Mouse (Mus musculus): Measurements from ENCODE around the gene Pwp1. TPM values are rescaled to one million over a fixed set of nuclear protein-coding genes. Genes with fewer than 3 reads are reported as not detected.

The Pwp1 gene
- polyA plus RNA-seq, 1 experiment from 2014 or later: 20.1 TPM

DNA sequence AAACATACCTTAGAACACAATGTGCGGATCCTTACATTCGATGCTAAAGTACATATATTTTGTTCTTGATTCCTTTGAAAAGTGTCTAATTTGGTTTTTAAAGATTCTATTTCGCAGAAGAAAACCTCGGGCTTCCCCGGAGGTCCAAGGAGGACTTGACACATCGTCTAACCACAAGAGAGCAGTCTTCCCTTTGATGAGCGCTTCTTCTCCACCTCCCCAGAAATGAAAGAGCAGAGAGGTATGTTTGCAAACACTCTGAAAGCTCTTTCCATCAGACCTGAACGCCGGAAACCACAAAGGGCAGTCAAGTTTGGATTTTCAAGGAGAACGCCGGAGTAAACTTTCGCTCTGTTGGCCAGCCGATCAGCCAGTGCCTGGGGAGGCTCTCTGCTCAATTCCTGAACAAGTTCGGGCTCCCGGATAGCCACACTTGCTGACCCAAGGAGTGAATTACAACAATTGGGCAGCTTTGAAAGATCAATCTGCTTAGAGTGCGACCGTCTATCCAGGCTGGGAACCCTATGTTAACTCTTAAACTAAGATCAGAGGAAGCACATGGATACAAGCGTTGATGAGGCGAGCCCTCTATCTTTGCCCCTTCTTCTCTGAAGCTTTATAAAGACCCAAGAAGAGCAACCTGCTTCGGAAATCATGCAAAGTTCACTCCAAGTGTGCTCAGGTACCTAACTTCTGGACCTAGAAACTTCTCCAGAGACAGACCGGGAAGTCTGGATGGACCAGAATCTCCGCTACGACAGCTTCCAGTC, 98.6 kb downstream of the Pwp1 start, which contains the start of gene Ascl4:
TSS of gene Ascl4 (plus strand) at position 6 of the 770 bp plus-strand sequence.
- ATAC-seq: no peak
- Histone ChIP-seq H3K4me1 (replicated peaks; ENCODE audit: control insufficient read depth, insufficient read depth, low read length) (0 out of 2 replicates have a peak, but pooled peaks cover 3% of the 10 kb centered on the region), H3K27me3 (replicated peaks; ENCODE audit: control insufficient read depth, insufficient read depth, low read length) (peaks cover 12% of the 10 kb centered on the region), H3K9me3 (ENCODE audit: control insufficient read depth) (no peaks in the 10 kb centered on the region), H3K4me2 (replicated peaks; ENCODE audit: low read depth) (peak within 1 kb of the TSS; percentile 95), H3K36me3 (ENCODE audit: control insufficient read depth, insufficient read depth) (no peaks in the 10 kb centered on the region), H3K27ac (ENCODE audit: low read depth, low read length) (no peak within 1 kb of the TSS), H3K9ac (ENCODE audit: low read depth, low read length) (no peak within 1 kb of the TSS), H3K4me3 (ENCODE audit: low read depth, low read length) (peak within 1 kb of the TSS; percentile 56)
- TF ChIP-seq CTCF (IDR thresholded peaks at IDR 0.05; ENCODE audit: low read depth): peak; percentile 26; the same call in 1 of the 2 replicates
- 1% methylated on average over 23 of the region's 23 CpGs for WGBS

DNA sequence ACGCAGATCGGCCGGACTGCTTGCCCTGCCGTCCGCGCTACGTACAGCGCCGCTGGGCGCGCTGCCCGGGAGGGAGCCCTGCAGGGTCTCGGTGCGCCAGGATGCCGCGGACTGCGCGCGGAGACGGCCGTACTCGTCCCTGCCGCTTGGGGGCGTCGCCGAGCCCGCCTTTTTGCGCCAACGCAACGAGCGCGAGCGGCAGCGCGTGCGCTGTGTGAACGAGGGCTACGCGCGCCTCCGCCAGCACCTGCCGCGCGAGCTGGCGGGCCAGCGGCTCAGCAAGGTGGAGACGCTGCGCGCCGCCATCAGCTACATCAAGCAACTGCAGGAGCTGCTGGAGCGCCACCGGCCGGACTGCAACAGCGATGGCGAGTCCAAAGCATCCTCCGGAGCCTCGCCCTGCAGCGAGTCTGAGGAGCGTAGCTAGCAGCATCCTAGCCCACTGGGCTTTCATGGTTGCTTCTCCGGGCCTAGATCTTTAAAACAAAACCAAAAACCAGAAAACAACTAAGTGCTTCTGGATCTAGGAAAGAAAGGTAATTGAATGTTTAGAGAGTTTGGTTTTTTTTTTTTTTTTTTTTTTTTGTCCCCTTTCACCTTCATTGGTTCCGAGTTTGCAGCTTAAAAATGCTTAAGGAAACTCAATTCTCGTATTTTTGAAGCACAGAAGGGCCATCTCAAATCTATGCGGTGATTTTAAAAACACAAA, 99.4 kb downstream of the Pwp1 start:
- H3K9me3 ChIP-seq (ENCODE audit: control insufficient read depth): no peaks in the 10 kb centered on the region
- no peaks in the 10 kb centered on the region for H3K36me3 ChIP-seq (ENCODE audit: control insufficient read depth, insufficient read depth)
- 0 out of 2 replicates have a peak overlapping the region, but pooled peaks have one; percentile 31 for H3K9ac ChIP-seq (ENCODE audit: low read depth, low read length)
- ATAC-seq: peak; percentile 89
- peak overlapping the region; percentile 95 for H3K4me2 ChIP-seq (replicated peaks; ENCODE audit: low read depth)
- WGBS: 1% methylated on average over 63 of the region's 63 CpGs
- peak overlapping the region; percentile 56 for H3K4me3 ChIP-seq (ENCODE audit: low read depth, low read length)
- 0 out of 2 replicates have a peak, but pooled peaks cover 3% of the 10 kb centered on the region for H3K4me1 ChIP-seq (replicated peaks; ENCODE audit: control insufficient read depth, insufficient read depth, low read length)
- peak; percentile 76 for TF ChIP-seq CTCF (IDR thresholded peaks at IDR 0.05; ENCODE audit: low read depth)
- H3K27me3 ChIP-seq (replicated peaks; ENCODE audit: control insufficient read depth, insufficient read depth, low read length): peaks cover 12% of the 10 kb centered on the region
- H3K27ac ChIP-seq (ENCODE audit: low read depth, low read length): no peak overlapping the region

DNA sequence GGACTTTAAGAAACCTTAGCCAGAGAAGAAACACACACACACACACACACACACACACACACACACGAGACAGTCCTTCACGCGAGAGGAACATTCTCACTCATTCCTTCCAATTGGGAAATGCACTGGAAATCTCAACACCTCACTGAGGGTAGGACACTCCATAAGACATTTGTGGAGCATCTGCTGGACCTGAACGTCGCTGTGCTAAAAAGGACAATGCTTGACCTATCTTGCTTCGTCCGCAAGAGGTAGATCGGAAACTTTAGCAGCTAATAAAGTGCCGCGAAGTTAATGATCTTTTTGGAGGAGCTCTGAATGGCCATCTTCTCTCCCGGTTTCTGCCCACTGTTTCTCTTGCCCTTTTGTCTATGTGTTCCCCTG, 99.9 kb downstream of the Pwp1 start:
- Histone ChIP-seq H3K9me3 (ENCODE audit: control insufficient read depth) (no peaks in the 10 kb centered on the region), H3K4me1 (replicated peaks; ENCODE audit: control insufficient read depth, insufficient read depth, low read length) (0 out of 2 replicates have a peak, but pooled peaks cover 3% of the 10 kb centered on the region), H3K4me3 (ENCODE audit: low read depth, low read length) (no peak overlapping the region), H3K36me3 (ENCODE audit: control insufficient read depth, insufficient read depth) (no peaks in the 10 kb centered on the region), H3K27ac (ENCODE audit: low read depth, low read length) (no peak overlapping the region), H3K4me2 (replicated peaks; ENCODE audit: low read depth) (peak overlapping the region; percentile 95), H3K27me3 (replicated peaks; ENCODE audit: control insufficient read depth, insufficient read depth, low read length) (peaks cover 12% of the 10 kb centered on the region), H3K9ac (ENCODE audit: low read depth, low read length) (no peak overlapping the region)
- no peak for TF ChIP-seq CTCF (IDR thresholded peaks at IDR 0.05; ENCODE audit: low read depth)
- ATAC-seq: no peak
- 50% methylated on average over 11 of the region's 11 CpGs for WGBS

DNA sequence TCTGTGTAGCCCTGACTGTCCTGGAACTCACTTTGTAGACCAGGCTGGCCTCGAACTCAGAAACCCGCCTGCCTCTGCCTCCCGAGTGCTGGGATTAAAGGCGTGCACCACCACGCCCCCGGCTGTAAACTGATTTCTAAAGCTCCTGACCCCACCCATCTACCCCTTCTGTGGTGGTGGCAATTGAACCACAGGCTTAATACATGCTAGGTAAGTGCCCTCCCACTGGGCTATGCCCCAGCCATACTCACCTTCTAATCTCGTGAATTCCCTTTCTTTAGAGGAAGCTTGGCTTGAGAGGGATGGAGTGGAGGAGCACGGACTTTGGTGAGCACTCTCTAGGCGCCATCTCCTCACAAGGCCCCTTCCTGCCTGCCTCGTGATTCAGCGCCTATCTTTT, 100.7 kb downstream of the Pwp1 start:
- no peak for ATAC-seq
- no peak overlapping the region for H3K27ac ChIP-seq (ENCODE audit: low read depth, low read length)
- no peaks in the 10 kb centered on the region for H3K9me3 ChIP-seq (ENCODE audit: control insufficient read depth)
- no peak overlapping the region for H3K9ac ChIP-seq (ENCODE audit: low read depth, low read length)
- no peak overlapping the region for H3K4me3 ChIP-seq (ENCODE audit: low read depth, low read length)
- H3K36me3 ChIP-seq (ENCODE audit: control insufficient read depth, insufficient read depth): no peaks in the 10 kb centered on the region
- H3K4me1 ChIP-seq (replicated peaks; ENCODE audit: control insufficient read depth, insufficient read depth, low read length): 0 out of 2 replicates have a peak, but pooled peaks cover 3% of the 10 kb centered on the region
- H3K4me2 ChIP-seq (replicated peaks; ENCODE audit: low read depth): no peak overlapping the region
- TF ChIP-seq CTCF (IDR thresholded peaks at IDR 0.05; ENCODE audit: low read depth): no peak
- H3K27me3 ChIP-seq (replicated peaks; ENCODE audit: control insufficient read depth, insufficient read depth, low read length): peaks cover 12% of the 10 kb centered on the region
- 88% methylated on average over 9 of the region's 11 CpGs for WGBS

DNA sequence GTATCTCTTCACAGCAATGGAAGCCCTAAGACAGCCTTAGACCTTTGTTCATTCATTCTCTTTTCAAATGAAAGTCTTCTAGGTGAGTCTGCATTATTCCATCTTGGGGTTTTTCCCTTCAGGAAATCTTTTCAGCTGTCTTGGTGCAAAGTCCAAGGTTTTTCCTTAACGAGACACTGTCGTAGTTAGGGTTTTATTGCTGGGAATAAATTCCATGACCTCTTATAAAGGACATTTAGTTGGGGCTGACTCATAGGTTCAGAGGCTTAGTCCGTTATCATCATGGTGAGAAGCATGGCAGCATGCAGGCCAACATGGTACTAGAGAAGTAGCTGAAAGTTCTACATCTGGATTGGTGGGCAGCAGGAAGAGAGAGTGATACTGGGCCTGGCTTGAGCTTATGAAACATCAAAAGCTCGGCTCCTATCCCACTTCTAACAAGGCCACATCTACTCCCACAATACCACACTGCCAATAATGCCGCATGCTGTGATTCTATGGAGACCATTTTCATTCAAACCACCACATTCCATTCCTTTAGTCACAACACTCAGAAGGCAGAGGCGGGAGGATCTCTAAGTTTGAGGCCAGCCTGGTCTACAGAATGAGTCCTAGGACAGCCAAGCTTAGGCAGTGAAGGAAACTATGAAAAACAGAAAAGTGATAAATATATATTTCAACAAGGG, 107.1 kb downstream of the Pwp1 start:
- no peaks in the 10 kb centered on the region for H3K27me3 ChIP-seq (replicated peaks; ENCODE audit: control insufficient read depth, insufficient read depth, low read length)
- no peaks in the 10 kb centered on the region for H3K4me1 ChIP-seq (replicated peaks; ENCODE audit: control insufficient read depth, insufficient read depth, low read length)
- H3K9ac ChIP-seq (ENCODE audit: low read depth, low read length): no peak overlapping the region
- 0 out of 2 replicates have a peak, but pooled peaks cover 2% of the 10 kb centered on the region for H3K9me3 ChIP-seq (ENCODE audit: control insufficient read depth)
- TF ChIP-seq CTCF (IDR thresholded peaks at IDR 0.05; ENCODE audit: low read depth): no peak
- no peak overlapping the region for H3K4me3 ChIP-seq (ENCODE audit: low read depth, low read length)
- peaks cover 53% of the 10 kb centered on the region for H3K36me3 ChIP-seq (ENCODE audit: control insufficient read depth, insufficient read depth)
- WGBS: 79% methylated on average over 6 of the region's 6 CpGs
- no peak overlapping the region for H3K4me2 ChIP-seq (replicated peaks; ENCODE audit: low read depth)
- peak; percentile 64 for ATAC-seq
- H3K27ac ChIP-seq (ENCODE audit: low read depth, low read length): peak overlapping the region; percentile 31; the same call in 1 of the 2 replicates

Other genes with a start within 250 kb of the Pwp1 start
- 7.3 and 8.8 TPM in 2 replicates for gene Prdm4, start 87.6 kb downstream of the Pwp1 start, polyA plus RNA-seq (2015; fragmentation: Nextera tagmentation; extraction: Ambion mirVana)
- gene Ascl4, start 98.2 kb downstream of the Pwp1 start, polyA plus RNA-seq (2015; fragmentation: Nextera tagmentation; extraction: Ambion mirVana): 0.20 TPM in 1 of 2 replicates, not detected in the other
- 72.4 and 75.1 TPM in 2 replicates for gene Rtcb, start 128.3 kb downstream of the Pwp1 start, polyA plus RNA-seq (2015; fragmentation: Nextera tagmentation; extraction: Ambion mirVana)
- not detected in 2 replicates for gene Bpifc, start 182.4 kb downstream of the Pwp1 start, polyA plus RNA-seq (2015; fragmentation: Nextera tagmentation; extraction: Ambion mirVana)
- 28.6 and 33.5 TPM in 2 replicates for gene Fbxo7, start 192.5 kb downstream of the Pwp1 start, polyA plus RNA-seq (2015; fragmentation: Nextera tagmentation; extraction: Ambion mirVana)

Measured in intestine, postnatal 0 days (tissue).